8 mouse cellular contexts compared by ENCODE assay signal in the genomic region with DNA sequence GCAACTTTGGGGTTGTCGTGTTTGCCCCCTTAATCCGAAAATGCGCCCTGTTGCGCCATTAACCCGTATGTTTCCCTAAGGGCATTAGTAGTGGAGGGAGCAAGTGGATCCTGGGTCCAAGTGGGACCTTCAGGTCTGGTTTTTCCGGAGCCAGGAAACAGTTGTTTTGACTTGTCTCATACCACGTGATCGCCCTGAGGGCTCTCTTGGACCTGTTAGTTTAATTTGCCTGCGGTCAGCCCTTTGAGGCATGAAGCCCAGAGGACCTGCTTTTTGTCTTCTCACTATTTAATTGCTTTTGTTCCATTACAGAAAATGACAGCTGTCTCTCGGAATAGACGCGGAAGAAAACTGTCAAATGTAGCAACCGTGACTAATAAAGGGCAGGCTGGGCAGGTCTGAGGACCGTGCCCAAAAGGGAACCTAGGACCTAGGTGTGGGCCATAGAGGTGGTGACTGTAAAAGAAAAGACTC. TPM values are rescaled to one million over a fixed set of nuclear protein-coding genes. Genes with fewer than 3 reads are reported as not detected.
DNase-seq lines count a peak whose midpoint lies in the region; TF ChIP-seq lines count a peak whose summit lies in the region.

No protein-coding gene starts in this region.

- no peaks in the 10 kb centered on the region for H3K9me3 ChIP-seq in hindbrain, embryonic 10.5 days

- WGBS in cerebellum, adult 2 months = 2% methylated on average over 14 of the region's 14 CpGs
- 4% methylated on average over 14 of the region's 14 CpGs for WGBS in hindbrain, embryonic 10.5 days
- 3% methylated on average over 14 of the region's 14 CpGs for WGBS in lung, adult 2 months

- no peak for DNase-seq in cerebellum, adult 2 months
- no peak for DNase-seq in cerebellum, postnatal 14 days
- DNase-seq in MN1 (ENCODE audit: low spot score) = peak; percentile 76
- no peak for DNase-seq in hindbrain, embryonic 10.5 days (ENCODE audit: low spot score)
- DNase-seq in lung, adult 2 months = no peak
- peak; percentile 12 to 31 for DNase-seq in spleen, postnatal 14 days (ENCODE audit: low spot score in 2 of 2)
- no peak for DNase-seq in frontal cortex, postnatal 10 days (ENCODE audit: low spot score in 2 of 2)
- DNase-seq in embryo, embryonic 10 days (ENCODE audit: low spot score) = no peak

- no peak for TF ChIP-seq POLR2A in cerebellum, adult 2 months (IDR thresholded peaks at IDR 0.05; ENCODE audit: borderline replicate concordance, insufficient read depth, low read length)
- no peak for TF ChIP-seq POLR2A in lung, adult 2 months (IDR thresholded peaks at IDR 0.05; ENCODE audit: borderline replicate concordance, extremely low read depth, low read depth, low read length)

- peaks cover 9% of the 10 kb centered on the region; the same call in 1 of the 2 replicates for H3K36me3 ChIP-seq in hindbrain, embryonic 10.5 days

- peak overlapping the region; percentile 36 for H3K27ac ChIP-seq in cerebellum, adult 2 months (ENCODE audit: insufficient read depth, low read length)
- H3K27ac ChIP-seq in hindbrain, embryonic 10.5 days = peak overlapping the region; percentile 93

- no peaks in the 10 kb centered on the region for H3K27me3 ChIP-seq in cerebellum, adult 2 months (ENCODE audit: control insufficient read depth, insufficient read depth, low read length)
- H3K27me3 ChIP-seq in hindbrain, embryonic 10.5 days (ENCODE audit: insufficient read depth, poor library complexity, severe bottlenecking) = no peaks in the 10 kb centered on the region

- no peak for TF ChIP-seq CTCF in cerebellum, adult 2 months (IDR thresholded peaks at IDR 0.05; ENCODE audit: borderline replicate concordance, insufficient read depth, low read depth, low read length)
- TF ChIP-seq CTCF in lung, adult 2 months (IDR thresholded peaks at IDR 0.05; ENCODE audit: insufficient read depth, low read length) = no peak

- H3K4me1 ChIP-seq in cerebellum, adult 2 months (ENCODE audit: control insufficient read depth, insufficient read depth, low read length) = peaks cover 4% of the 10 kb centered on the region; the same call in 1 of the 2 replicates
- H3K4me1 ChIP-seq in hindbrain, embryonic 10.5 days (replicated peaks) = peaks cover 28% of the 10 kb centered on the region
- H3K4me1 ChIP-seq in lung, adult 2 months (ENCODE audit: control insufficient read depth, insufficient read depth, low read length) = peaks cover 5% of the 10 kb centered on the region

- H3K4me3 ChIP-seq in cerebellum, adult 2 months (replicated peaks; ENCODE audit: insufficient read depth, low read depth, low read length) = peak overlapping the region; percentile 89
- H3K4me3 ChIP-seq in hindbrain, embryonic 10.5 days = peak overlapping the region; percentile 92
- peak overlapping the region; percentile 75 for H3K4me3 ChIP-seq in lung, adult 2 months (replicated peaks; ENCODE audit: extremely low read depth, low read depth, low read length)

RNA-seq across cellular contexts. Expression of a gene that starts 0.5 kb away (rescaled TPM):
- polyA plus RNA-seq in cerebellum, adult 2 months (2012; rRNA removed) = 18.5 and 19.1 TPM in 2 replicates
- polyA plus RNA-seq in hindbrain, embryonic 10.5 days (2016; fragmentation: Nextera tagmentation; extraction: Ambion mirVana) = 9.4 and 11.6 TPM in 2 replicates
- 23.9 and 28.0 TPM in 2 replicates for polyA plus RNA-seq in lung, adult 2 months (2012; rRNA removed)

RNA-seq across cellular contexts. Expression of a gene that starts 49.5 kb away (rescaled TPM):
- polyA plus RNA-seq in cerebellum, adult 2 months (2012; rRNA removed) = 20.7 and 21.1 TPM in 2 replicates
- polyA plus RNA-seq in hindbrain, embryonic 10.5 days (2016; fragmentation: Nextera tagmentation; extraction: Ambion mirVana) = 4.8 and 5.1 TPM in 2 replicates
- 71.4 and 83.7 TPM in 2 replicates for polyA plus RNA-seq in lung, adult 2 months (2012; rRNA removed)

Comparison
In these comparisons a context has a peak if more than half of its experiments do, and no peak if none do; other contexts are left out.
1. DNase-seq: peak in MN1 (single experiment) and spleen, postnatal 14 days (2 of 2); none in cerebellum, adult 2 months (0 of 2), cerebellum, postnatal 14 days (0 of 2), hindbrain, embryonic 10.5 days (single experiment), lung, adult 2 months (single experiment), frontal cortex, postnatal 10 days (0 of 2) and embryo, embryonic 10 days (single experiment).
2. Peak in every context shown above with its lines, with median percentiles within 50 percentile points of each other: H3K4me3 ChIP-seq.